Mouse (Mus musculus) kidney, embryonic 16.5 days (tissue): Measurements from ENCODE around the gene Tmtc1. TPM values are rescaled to one million over a fixed set of nuclear protein-coding genes. Genes with fewer than 3 reads are reported as not detected.

Experiments
- ATAC-seq: fragments of 200-750 bp; cut with Nextera tagmentation; 2 replicates; pipeline ENCODE4 v1.8.0; 2017; ENCODE audit warnings: moderate TSS enrichment; ENCODE audit not compliant: low FRiP score, low TSS enrichment
- H3K27ac ChIP-seq: fragments of 300-500 bp; sonication (generic); 2 replicates; pipeline ENCODE4 v1.5.1; 2014; ENCODE audit warnings: low read length
- H3K27me3 ChIP-seq: fragments of 300-500 bp; sonication (generic); 2 replicates; pipeline ENCODE4 v1.6.1; 2014; ENCODE audit warnings: low read length, control low read depth, mixed read lengths; ENCODE audit not compliant: insufficient read depth
- H3K36me3 ChIP-seq: fragments of 300-500 bp; sonication (generic); 2 replicates; pipeline ENCODE4 v1.6.1; 2014; ENCODE audit warnings: low read length, control low read depth, mixed read lengths; ENCODE audit not compliant: insufficient read depth
- H3K4me1 ChIP-seq: fragments of 300-500 bp; sonication (generic); 2 replicates; pipeline ENCODE4 v1.6.1; 2014; ENCODE audit warnings: low read length, control low read depth, mixed read lengths; ENCODE audit not compliant: insufficient read depth
- H3K4me2 ChIP-seq: fragments of 300-500 bp; sonication (generic); replicated peaks from 2 replicates; pipeline ENCODE4 v1.6.1; 2014; ENCODE audit warnings: low read depth, low read length
- H3K4me3 ChIP-seq: fragments of 300-500 bp; sonication (generic); 2 replicates; pipeline ENCODE4 v1.5.1; 2014; ENCODE audit warnings: mild to moderate bottlenecking, low read length
- H3K9ac ChIP-seq: fragments of 300-500 bp; sonication (generic); replicated peaks from 2 replicates; pipeline ENCODE4 v1.6.1; 2014; ENCODE audit warnings: low read length
- H3K9me3 ChIP-seq: fragments of 300-500 bp; sonication (generic); 2 replicates; pipeline ENCODE4 v1.6.1; 2016; ENCODE audit warnings: low read length, control low read depth
- WGBS: fragments of 180-500 bp; shearing (Covaris S2); extraction: QIAGEN DNeasy Blood & Tissue Kit; methylation state at CpG from one replicate; pipeline ENCODE4 v1.1.7; 2014; 5-methylcytosine and 5-hydroxymethylcytosine counted together
- polyA plus RNA-seq: library from polyadenylated mRNA; unstranded; fragments of >200 nt; fragmentation: Nextera tagmentation; extraction: Ambion mirVana; gene quantifications from 2 replicates; pipeline ENCODE4 v1.2.1, GENCODE M21; 2015

The Tmtc1 gene
- polyA plus RNA-seq, 1 experiment from 2014 or later: 1.8 TPM

DNA sequence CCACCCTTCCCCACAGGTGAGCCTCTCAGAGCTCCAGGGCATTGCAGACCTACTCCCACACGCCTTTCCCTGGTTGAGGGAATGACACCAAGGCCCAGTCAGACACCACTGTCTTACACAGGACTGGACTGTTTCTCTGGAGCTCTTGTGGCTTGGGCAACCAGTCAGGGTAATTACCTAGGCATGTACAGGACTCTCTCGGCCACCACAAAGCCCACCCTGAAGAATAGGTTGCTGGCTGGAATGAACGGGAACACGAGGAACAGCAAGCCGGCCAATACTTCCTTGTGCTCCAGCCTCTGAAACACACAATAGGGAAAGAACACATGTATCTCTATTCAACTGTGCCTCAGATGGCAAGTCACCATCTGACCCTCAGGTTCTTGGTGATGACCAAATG is 138.4 kb downstream of the Tmtc1 start:
- no peak for ATAC-seq
- WGBS: 90% methylated on average over 5 of the region's 5 CpGs
- H3K27me3 ChIP-seq: no peaks in the 10 kb centered on the region

DNA sequence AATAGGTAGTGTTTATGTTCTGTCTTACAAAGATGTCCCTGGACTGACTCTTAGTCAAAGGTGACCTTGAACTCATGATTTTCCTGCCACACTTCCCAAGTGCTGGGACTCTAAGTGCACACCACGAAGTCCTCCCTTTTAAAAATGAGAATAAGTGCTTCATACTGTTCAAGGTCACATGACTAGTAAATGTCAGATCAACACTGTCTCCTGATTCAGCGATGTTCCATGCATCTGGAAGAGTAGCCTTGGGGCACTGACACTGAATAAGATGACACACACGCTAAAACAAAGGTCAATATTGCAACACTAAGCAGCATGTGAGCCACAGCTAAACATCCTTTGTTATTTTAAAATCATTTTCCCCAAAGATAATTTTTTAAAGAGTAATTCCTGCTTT is 139.0 kb downstream of the Tmtc1 start:
- no peak for ATAC-seq
- WGBS: 84% methylated on average over 3 of the region's 3 CpGs
- no peaks in the 10 kb centered on the region for H3K9me3 ChIP-seq

More for the DNA sequence above, 138.4 kb downstream of the Tmtc1 start:
- Histone ChIP-seq H3K4me3 (no peak overlapping the region), H3K9me3 (no peaks in the 10 kb centered on the region), H3K9ac (no peak overlapping the region), H3K4me2 (no peak overlapping the region), H3K27ac (no peak overlapping the region), H3K36me3 (no peaks in the 10 kb centered on the region), H3K4me1 (no peaks in the 10 kb centered on the region)

DNA sequence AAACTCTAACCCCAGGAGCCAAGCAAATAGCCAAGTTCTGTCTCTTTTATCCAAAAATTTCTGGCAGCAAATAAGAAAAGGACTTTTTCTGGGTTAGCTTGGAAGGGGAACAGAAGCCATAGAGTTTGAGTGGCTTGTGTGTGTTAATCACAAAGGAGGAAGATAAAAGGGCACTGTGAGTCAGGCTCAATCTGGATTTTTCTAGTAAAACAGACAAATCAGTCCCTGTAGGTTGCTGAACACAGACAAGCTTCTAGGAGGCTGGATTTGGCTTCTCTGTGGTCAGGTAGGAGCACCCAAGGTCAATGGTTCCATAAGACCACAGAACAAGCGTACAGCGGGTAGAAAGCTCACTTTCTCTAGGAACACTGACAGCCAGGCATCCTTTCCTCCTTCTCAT is 141.9 kb downstream of the Tmtc1 start:
- no peak overlapping the region for H3K9ac ChIP-seq
- no peaks in the 10 kb centered on the region for H3K36me3 ChIP-seq
- H3K4me2 ChIP-seq: no peak overlapping the region
- H3K4me3 ChIP-seq: no peak overlapping the region
- no peaks in the 10 kb centered on the region for H3K9me3 ChIP-seq
- no peaks in the 10 kb centered on the region for H3K27me3 ChIP-seq
- ATAC-seq: no peak
- H3K27ac ChIP-seq: no peak overlapping the region
- 94% methylated on average over 2 of the region's 2 CpGs for WGBS
- H3K4me1 ChIP-seq: no peaks in the 10 kb centered on the region

More for the DNA sequence above, 139.0 kb downstream of the Tmtc1 start:
- H3K27ac ChIP-seq: no peak overlapping the region
- no peak overlapping the region for H3K9ac ChIP-seq
- H3K27me3 ChIP-seq: no peaks in the 10 kb centered on the region
- H3K4me1 ChIP-seq: no peaks in the 10 kb centered on the region
- H3K36me3 ChIP-seq: no peaks in the 10 kb centered on the region
- no peak overlapping the region for H3K4me2 ChIP-seq
- H3K4me3 ChIP-seq: no peak overlapping the region

DNA sequence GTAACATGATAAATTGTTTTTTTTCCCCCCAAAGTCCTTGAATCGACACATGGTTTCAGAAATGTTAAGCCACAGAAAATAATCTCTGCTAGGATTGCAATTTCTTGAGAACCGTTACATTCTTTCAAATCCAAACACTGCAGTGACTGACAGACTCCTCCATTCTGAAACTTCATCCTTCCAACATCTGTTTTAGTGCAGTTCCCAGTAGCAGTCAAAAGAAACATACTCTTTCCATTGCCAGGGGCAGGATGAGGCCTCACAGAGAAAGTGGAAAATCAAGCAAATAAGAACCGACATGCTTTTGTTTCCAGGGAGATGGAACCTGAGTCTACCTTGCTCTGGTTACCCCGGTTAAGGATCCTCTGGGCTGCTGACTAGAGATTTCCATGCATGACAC is 147.1 kb downstream of the Tmtc1 start:
- Histone ChIP-seq H3K4me2 (no peak overlapping the region), H3K4me1 (no peaks in the 10 kb centered on the region), H3K36me3 (no peaks in the 10 kb centered on the region), H3K27me3 (no peaks in the 10 kb centered on the region), H3K4me3 (no peak overlapping the region), H3K9ac (no peak overlapping the region), H3K27ac (no peak overlapping the region), H3K9me3 (no peaks in the 10 kb centered on the region)
- ATAC-seq: no peak
- whole genome bisulfite sequencing: 34% methylated on average over 4 of the region's 4 CpGs

DNA sequence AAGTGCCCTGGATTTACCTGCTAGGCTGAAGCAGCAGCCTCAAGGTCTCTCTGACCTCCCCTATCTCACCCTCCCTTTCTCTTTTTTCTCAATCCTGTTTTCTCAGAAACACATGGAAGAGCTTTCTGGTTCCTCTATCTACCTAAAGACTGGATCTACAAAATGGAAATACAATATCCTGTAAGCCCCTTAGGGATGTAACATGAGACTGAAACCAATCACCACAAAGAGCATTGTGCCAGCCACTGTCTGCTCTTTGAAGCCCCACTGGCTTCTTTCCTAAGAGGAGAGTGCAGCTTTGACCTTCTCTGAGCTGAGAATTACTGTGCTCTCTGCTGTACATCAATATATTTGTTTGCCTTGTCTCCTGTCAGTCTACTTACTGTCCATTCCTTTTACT is 147.8 kb downstream of the Tmtc1 start:
- H3K27ac ChIP-seq: no peak overlapping the region
- H3K36me3 ChIP-seq: no peaks in the 10 kb centered on the region
- ATAC-seq: no peak
- no peak overlapping the region for H3K9ac ChIP-seq
- H3K4me1 ChIP-seq: no peaks in the 10 kb centered on the region
- no peak overlapping the region for H3K4me3 ChIP-seq
- H3K4me2 ChIP-seq: no peak overlapping the region
- H3K27me3 ChIP-seq: no peaks in the 10 kb centered on the region
- no peaks in the 10 kb centered on the region for H3K9me3 ChIP-seq

DNA sequence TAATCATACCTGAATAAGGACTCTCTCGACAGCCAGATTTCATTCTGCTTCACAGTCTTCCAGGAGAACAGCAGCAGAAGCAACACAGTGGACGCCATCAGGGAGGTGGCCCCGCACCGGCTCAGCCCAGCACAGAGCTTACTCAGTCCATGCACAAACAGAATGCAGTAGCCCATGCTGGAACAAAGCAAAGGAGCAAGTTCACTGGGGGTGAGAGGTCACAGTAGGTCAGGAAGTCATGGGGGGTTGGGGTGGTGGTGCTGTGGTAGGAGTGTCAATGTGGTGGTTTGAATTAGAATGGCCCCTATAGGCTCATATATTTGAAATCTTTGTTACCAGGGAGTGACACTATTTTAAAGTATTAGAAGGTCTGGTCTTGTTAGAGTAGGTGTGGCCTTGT is 149.7 kb downstream of the Tmtc1 start:
- H3K4me1 ChIP-seq: no peaks in the 10 kb centered on the region
- ATAC-seq: no peak
- no peak overlapping the region for H3K4me3 ChIP-seq
- no peak overlapping the region for H3K4me2 ChIP-seq
- H3K9me3 ChIP-seq: no peaks in the 10 kb centered on the region
- H3K9ac ChIP-seq: no peak overlapping the region
- WGBS: 62% methylated on average over 4 of the region's 4 CpGs
- H3K27me3 ChIP-seq: no peaks in the 10 kb centered on the region
- H3K27ac ChIP-seq: no peak overlapping the region
- no peaks in the 10 kb centered on the region for H3K36me3 ChIP-seq

DNA sequence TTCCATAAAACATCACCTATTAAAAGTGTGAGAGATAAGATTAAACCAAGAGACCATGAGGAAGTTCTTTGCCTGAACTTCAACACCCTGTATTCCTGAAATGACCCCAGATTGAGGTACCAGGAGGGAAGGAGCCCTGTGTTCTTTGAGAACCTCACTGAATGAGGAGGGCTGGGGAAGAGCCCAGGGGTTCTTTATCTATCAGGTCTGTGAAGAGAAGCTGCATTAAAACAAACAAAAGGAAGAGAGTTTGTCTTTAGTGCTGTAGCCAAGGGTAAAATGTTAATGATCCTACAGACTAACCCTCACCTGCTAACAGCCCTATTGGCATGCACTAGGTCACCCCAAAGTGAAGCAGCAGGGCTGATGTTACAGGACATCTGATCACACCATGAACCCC is 153.3 kb downstream of the Tmtc1 start:
- Histone ChIP-seq H3K36me3 (no peaks in the 10 kb centered on the region), H3K27ac (no peak overlapping the region), H3K9me3 (no peaks in the 10 kb centered on the region), H3K4me3 (no peak overlapping the region), H3K27me3 (no peaks in the 10 kb centered on the region), H3K4me2 (no peak overlapping the region), H3K4me1 (no peaks in the 10 kb centered on the region), H3K9ac (no peak overlapping the region)
- no peak for ATAC-seq

DNA sequence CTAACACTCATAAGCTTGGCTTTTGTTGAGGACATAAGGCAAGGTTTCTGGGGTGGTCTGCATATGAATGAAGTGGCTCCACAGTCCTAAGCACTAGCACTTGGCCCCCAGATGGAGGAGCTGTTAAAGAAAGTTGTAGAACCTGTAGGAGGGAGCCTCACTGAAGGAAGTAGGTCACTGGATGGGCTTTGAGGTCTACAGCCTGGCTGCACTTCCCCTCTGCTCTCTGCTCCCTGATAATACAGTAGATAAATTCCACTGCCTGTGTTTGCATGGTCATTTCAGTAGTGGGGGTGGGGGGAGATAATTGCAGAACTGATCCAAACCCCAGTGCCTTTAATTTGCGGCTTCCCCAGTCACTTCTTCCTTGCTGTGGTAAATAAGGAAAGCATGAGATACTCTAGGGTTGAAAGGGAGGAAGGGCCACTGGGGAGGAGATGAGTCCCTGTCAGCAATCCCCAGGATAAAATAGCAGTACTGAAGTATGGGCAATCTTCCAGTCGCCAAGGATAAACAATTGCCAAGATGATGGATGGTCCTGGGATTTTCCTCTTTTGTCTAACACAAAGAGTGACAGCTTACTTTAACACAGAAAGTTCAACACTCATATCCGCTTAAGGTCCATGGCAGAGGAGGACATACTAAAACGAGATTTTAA is 160.8 kb downstream of the Tmtc1 start:
- ATAC-seq: no peak
- Histone ChIP-seq H3K4me2 (no peak overlapping the region), H3K9me3 (no peaks in the 10 kb centered on the region), H3K4me3 (no peak overlapping the region), H3K36me3 (no peaks in the 10 kb centered on the region), H3K9ac (no peak overlapping the region), H3K27me3 (no peaks in the 10 kb centered on the region), H3K4me1 (0 out of 2 replicates have a peak, but pooled peaks cover 7% of the 10 kb centered on the region), H3K27ac (no peak overlapping the region)
- 35% methylated on average over 4 of the region's 4 CpGs for WGBS

DNA sequence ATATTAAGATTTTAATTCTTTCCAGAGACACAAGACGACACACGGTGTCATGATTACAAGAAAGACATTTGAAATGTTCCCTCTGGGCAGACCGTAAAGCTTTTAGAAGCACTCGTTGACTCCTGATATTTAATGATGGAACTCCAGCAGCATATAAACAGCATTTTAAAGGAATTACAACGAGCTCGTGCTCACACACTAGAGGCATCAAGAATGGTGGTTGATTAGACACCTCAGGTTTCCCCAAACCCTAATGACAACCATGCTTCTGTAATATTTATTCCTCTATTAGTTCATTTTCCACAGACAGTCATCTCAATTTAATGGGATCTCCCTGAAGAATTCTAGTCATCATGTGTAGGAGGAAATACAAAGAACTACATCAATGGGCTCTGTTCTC is 164.9 kb downstream of the Tmtc1 start:
- H3K4me3 ChIP-seq: no peak overlapping the region
- no peak overlapping the region for H3K9ac ChIP-seq
- H3K4me1 ChIP-seq: 0 out of 2 replicates have a peak, but pooled peaks cover 7% of the 10 kb centered on the region
- ATAC-seq: no peak
- no peak overlapping the region for H3K4me2 ChIP-seq
- H3K27me3 ChIP-seq: no peaks in the 10 kb centered on the region
- no peaks in the 10 kb centered on the region for H3K9me3 ChIP-seq
- WGBS: 68% methylated on average over 6 of the region's 6 CpGs
- no peaks in the 10 kb centered on the region for H3K36me3 ChIP-seq
- H3K27ac ChIP-seq: no peak overlapping the region

DNA sequence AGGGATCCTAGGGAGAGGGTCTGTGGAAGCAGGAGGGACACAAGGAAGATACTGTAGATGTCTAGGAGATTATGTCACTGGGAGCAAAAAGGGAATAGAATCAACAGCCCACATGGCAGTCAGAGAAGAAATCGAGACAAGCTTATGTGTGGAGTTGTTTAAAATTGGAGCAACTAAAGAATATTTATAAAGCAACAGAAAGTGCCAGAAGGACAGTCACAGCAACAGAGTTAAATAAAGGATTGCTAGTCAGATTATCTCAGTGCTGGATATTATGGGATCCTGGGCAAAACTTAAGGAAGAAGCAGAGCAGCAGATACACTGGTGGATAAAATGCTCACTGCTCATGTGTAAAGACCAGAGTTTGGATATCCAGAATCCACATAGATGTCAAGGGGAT is 167.8 kb downstream of the Tmtc1 start:
- 81% methylated on average over 1 of the region's 1 CpGs for WGBS
- Histone ChIP-seq H3K36me3 (no peaks in the 10 kb centered on the region), H3K9me3 (no peaks in the 10 kb centered on the region), H3K4me1 (no peaks in the 10 kb centered on the region), H3K9ac (no peak overlapping the region), H3K27me3 (no peaks in the 10 kb centered on the region), H3K4me3 (no peak overlapping the region), H3K27ac (no peak overlapping the region), H3K4me2 (no peak overlapping the region)
- no peak for ATAC-seq
